Mouse (Mus musculus) neutrophil, adult 83 days (primary cell): Measurements from ENCODE around the gene Ggps1. TPM values are rescaled to one million over a fixed set of nuclear protein-coding genes. Genes with fewer than 3 reads are reported as not detected.

Experiments
- total RNA-seq, 2 experiments: library from RNA; stranded (reverse); gene quantifications; one replicate each; pipeline ENCODE4 v1.2.4; 2023

Gene Ggps1
- total RNA-seq: 10 to 100 TPM; 17.4 to 21.6 TPM

DNA sequence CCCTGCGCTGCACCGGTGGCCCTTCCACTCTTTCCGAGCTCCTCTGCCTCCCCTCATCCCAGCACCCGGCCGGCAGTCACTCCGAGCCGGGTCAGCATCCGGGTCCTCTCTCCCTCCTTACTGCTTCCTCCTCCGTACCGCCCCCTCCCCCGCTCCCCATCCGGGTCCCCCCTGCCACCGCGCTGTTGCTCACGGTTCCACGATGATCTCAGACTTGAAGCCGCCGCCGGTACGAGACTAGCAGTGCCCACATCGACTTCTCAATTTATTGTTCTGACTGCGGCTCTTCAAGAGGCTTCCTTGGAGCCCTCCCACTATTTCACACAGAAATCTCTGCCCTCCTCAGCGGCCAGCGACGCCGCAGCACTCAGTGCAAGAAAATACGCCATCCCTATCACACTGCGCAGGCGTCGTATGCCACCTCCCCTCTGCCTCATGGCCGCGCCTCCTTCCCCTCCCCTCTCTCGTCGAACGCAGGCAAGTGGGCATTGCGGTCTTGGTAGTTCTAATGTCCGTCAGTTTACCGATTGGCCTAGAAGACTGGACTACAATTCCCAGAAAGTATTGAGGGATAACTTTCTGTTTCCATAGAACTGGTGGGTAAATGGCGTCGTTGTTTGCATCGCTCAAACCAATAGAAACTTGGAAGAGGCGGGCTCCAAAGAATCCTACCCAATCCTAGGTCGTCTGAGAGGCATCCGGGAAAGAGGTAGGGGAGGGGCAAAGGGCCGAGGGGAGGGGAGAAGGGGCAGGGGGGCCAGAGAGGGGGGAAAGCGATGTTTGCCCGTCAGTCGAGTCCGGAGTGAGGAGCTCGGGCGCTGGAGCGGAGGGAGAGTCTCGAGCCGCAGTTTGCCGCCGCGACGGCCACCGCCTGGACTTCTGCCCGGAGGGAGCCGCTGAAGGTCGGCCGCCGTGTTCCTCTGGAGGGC is at the start of gene Ggps1, which contains the start of gene Arid4b:
Ggps1 (minus strand) TSS at position 476 of the 929 bp plus-strand sequence.
Arid4b (plus strand) TSS at position 220 of the 929 bp plus-strand sequence.

GRCm38 (mm10) chr13:14039292-14039965 is 23.9 kb downstream of the Ggps1 start, which contains the start of gene Tbce:
Gene Tbce (minus strand): TSS chr13:14039638.

Other genes starting within 250 kb of the Ggps1 start
- gene B3galnt2, start 109.0 kb downstream of the Ggps1 start, total RNA-seq: 10 to 100 TPM; 13.9 to 16.4 TPM
- 10 to 100 TPM; 48.8 to 52.3 TPM for gene Tbce, start 23.9 kb downstream of the Ggps1 start, total RNA-seq
- gene Arid4b, start 256 bp downstream of the Ggps1 start, total RNA-seq: 10 to 100 TPM; 41.3 to 53.2 TPM